Mouse (Mus musculus): ENCODE data around the gene Olfr205. TPM values are rescaled to one million over a fixed set of nuclear protein-coding genes. Genes with fewer than 3 reads are reported as not detected.
"Not testable (repeated sequence)": the region's sequence is repeated elsewhere in the genome, so short reads cannot be mapped to it uniquely, and the experiment has no call there.

Olfr205 gene
- not detected in 2 replicates for polyA plus RNA-seq (2015; fragmentation: Nextera tagmentation; extraction: Ambion mirVana)

DNA sequence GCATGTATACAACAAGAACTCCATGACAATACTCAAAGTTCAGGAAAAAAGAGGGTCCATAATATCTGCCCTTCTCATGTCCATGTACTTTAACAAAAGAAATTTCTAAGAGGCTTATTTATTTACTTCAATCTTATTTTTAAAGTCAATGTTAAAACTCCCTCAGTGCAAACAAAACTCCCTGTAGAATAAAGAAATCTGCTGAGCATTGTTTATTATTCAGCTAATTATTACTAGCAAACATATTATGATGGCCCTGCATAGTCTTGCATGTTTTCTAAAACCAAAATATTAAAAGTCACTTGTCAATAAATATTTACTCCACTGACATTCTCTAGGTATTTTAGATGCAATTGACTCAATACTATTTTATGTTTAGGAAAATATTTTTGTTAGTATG is at the start of gene Olfr205:
Gene Olfr205, minus strand, starts transcription at position 101 of the 400 bp plus-strand sequence.
- H3K27ac ChIP-seq (ENCODE audit: low read length): no peak within 1 kb of the TSS
- no peak within 1 kb of the TSS for H3K4me2 ChIP-seq (ENCODE audit: low read depth, low read length)
- no peaks in the 10 kb centered on the region for H3K27me3 ChIP-seq (ENCODE audit: control insufficient read depth, insufficient read depth, low read length)
- no peak within 1 kb of the TSS for H3K4me3 ChIP-seq (ENCODE audit: low read length)
- H3K4me1 ChIP-seq (ENCODE audit: control insufficient read depth, insufficient read depth, low read length): no peaks in the 10 kb centered on the region
- ATAC-seq (replicated peaks; ENCODE audit: extremely low read depth, insufficient read depth, low FRiP score): no peak
- H3K36me3 ChIP-seq (ENCODE audit: control insufficient read depth, insufficient read depth): no peaks in the 10 kb centered on the region
- no peak within 1 kb of the TSS for H3K9ac ChIP-seq (ENCODE audit: low read length)
- H3K9me3 ChIP-seq (replicated peaks; ENCODE audit: control insufficient read depth, low read length): no peaks in the 10 kb centered on the region; the same call in 1 of the 2 replicates

DNA sequence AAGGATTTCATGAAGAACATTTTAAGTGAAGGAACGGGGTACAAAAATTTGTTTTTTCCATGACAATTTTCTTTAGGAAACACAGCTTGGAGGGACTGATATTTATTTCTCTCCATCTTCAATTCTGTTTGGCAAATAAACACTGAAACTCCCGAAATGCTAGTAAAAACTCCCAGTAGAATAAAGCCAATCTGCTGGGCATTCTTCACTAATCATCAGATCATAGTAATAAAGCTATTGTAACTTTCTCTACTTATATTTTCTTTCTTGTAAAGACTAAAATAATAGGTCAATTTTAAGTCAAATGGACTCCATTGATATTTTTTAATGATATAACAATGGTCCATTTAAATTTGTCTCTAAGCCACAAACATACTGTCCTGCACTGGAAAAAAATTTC is 33.0 kb upstream of the Olfr205 start, which contains the start of gene Olfr209:
Gene Olfr209, minus strand, starts transcription at position 101 of the 400 bp plus-strand sequence.
- H3K27ac ChIP-seq (ENCODE audit: low read length): no peak within 1 kb of the TSS
- no peaks in the 10 kb centered on the region for H3K9me3 ChIP-seq (replicated peaks; ENCODE audit: control insufficient read depth, low read length)
- no peak within 1 kb of the TSS for H3K4me3 ChIP-seq (ENCODE audit: low read length)
- 62% methylated on average over 2 of the region's 2 CpGs for WGBS
- no peaks in the 10 kb centered on the region for H3K4me1 ChIP-seq (ENCODE audit: control insufficient read depth, insufficient read depth, low read length)
- no peak within 1 kb of the TSS for H3K4me2 ChIP-seq (ENCODE audit: low read depth, low read length)
- H3K36me3 ChIP-seq (ENCODE audit: control insufficient read depth, insufficient read depth): no peaks in the 10 kb centered on the region
- H3K9ac ChIP-seq (ENCODE audit: low read length): no peak within 1 kb of the TSS
- no peak for ATAC-seq (replicated peaks; ENCODE audit: extremely low read depth, insufficient read depth, low FRiP score)
- H3K27me3 ChIP-seq (ENCODE audit: control insufficient read depth, insufficient read depth, low read length): no peaks in the 10 kb centered on the region

DNA sequence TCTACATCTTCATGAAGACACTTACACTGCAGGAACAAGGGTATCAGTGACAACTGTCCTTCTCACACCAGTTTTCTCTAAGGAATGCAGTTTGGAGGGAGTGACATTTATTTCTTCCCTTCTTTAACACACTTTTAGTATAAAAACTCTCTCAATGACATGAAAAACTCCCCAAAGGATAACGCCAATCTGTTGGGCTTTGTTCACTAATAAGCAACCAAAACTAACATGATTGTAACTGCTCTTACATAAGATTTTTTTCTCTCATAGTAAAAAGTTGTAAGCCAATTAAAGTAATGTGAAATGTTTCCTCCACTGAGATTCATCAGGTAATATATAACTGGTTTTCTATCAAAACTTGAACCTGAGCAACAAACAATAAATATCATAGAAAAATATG is 18.2 kb upstream of the Olfr205 start, which contains the start of gene Olfr206:
Gene Olfr206, minus strand, starts transcription at position 101 of the 400 bp plus-strand sequence.
- 64% methylated on average over 1 of the region's 1 CpGs for WGBS
- no peaks in the 10 kb centered on the region for H3K27me3 ChIP-seq (ENCODE audit: control insufficient read depth, insufficient read depth, low read length)
- H3K4me2 ChIP-seq (ENCODE audit: low read depth, low read length): no peak within 1 kb of the TSS
- no peaks in the 10 kb centered on the region for H3K4me1 ChIP-seq (ENCODE audit: control insufficient read depth, insufficient read depth, low read length)
- no peak within 1 kb of the TSS for H3K4me3 ChIP-seq (ENCODE audit: low read length)
- no peaks in the 10 kb centered on the region for H3K36me3 ChIP-seq (ENCODE audit: control insufficient read depth, insufficient read depth)
- H3K27ac ChIP-seq (ENCODE audit: low read length): no peak within 1 kb of the TSS
- no peak for ATAC-seq (replicated peaks; ENCODE audit: extremely low read depth, insufficient read depth, low FRiP score)
- no peak within 1 kb of the TSS for H3K9ac ChIP-seq (ENCODE audit: low read length)
- H3K9me3 ChIP-seq (replicated peaks; ENCODE audit: control insufficient read depth, low read length): no peaks in the 10 kb centered on the region

DNA sequence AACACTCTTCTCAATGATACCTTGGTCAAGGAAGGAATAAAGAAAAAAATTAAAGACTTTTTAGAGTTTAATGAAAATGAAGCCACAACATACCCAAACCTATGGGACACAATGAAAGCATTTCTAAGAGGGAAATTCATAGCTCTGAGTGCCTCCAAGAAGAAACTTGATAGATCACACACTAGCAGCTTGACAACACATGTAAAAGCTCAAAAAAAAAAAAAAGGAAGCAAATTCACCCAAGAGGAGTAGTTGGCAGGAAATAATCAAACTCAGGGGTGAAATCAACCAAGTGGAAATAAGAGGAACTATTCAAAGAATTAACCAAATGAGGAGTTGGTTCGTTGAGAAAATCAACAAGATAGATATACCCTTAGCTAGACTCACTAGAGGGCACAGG is 7.7 kb downstream of the Olfr205 start:
- H3K27me3 ChIP-seq (ENCODE audit: control insufficient read depth, insufficient read depth, low read length); H3K9me3 ChIP-seq (replicated peaks; ENCODE audit: control insufficient read depth, low read length); H3K4me2 ChIP-seq (ENCODE audit: low read depth, low read length); ATAC-seq (replicated peaks; ENCODE audit: extremely low read depth, insufficient read depth, low FRiP score); H3K9ac ChIP-seq (ENCODE audit: low read length); H3K4me1 ChIP-seq (ENCODE audit: control insufficient read depth, insufficient read depth, low read length); H3K36me3 ChIP-seq (ENCODE audit: control insufficient read depth, insufficient read depth); H3K4me3 ChIP-seq (ENCODE audit: low read length); H3K27ac ChIP-seq (ENCODE audit: low read length): not testable (repeated sequence)
- 38% methylated on average over 1 of the region's 1 CpGs for WGBS

DNA sequence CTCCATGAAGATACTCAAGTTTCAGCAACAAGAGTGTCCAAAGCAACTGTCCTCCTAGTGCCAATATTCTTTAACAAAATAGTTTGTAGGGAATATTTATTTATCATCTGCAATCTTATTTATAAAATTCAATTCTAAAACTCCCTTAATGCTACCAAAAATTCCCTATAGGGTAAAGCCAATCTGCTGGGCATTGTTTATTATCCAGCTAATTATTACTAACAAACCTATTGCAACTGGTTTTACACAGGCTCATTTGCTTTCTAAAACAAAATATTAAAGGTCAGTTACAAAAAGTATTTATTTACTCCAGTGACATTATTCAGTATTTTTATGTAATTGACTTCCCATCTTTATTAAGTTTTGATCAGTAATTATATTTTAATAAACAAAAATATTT is 12.8 kb downstream of the Olfr205 start, which contains the start of gene Olfr204:
Gene Olfr204, minus strand, starts transcription at position 101 of the 400 bp plus-strand sequence.
- H3K4me2 ChIP-seq (ENCODE audit: low read depth, low read length): no peak within 1 kb of the TSS
- no peak within 1 kb of the TSS for H3K27ac ChIP-seq (ENCODE audit: low read length)
- H3K27me3 ChIP-seq (ENCODE audit: control insufficient read depth, insufficient read depth, low read length): no peaks in the 10 kb centered on the region
- H3K4me3 ChIP-seq (ENCODE audit: low read length): no peak within 1 kb of the TSS
- H3K36me3 ChIP-seq (ENCODE audit: control insufficient read depth, insufficient read depth): no peaks in the 10 kb centered on the region
- H3K9ac ChIP-seq (ENCODE audit: low read length): no peak within 1 kb of the TSS
- no peaks in the 10 kb centered on the region for H3K9me3 ChIP-seq (replicated peaks; ENCODE audit: control insufficient read depth, low read length)
- no peaks in the 10 kb centered on the region for H3K4me1 ChIP-seq (ENCODE audit: control insufficient read depth, insufficient read depth, low read length)
- no peak for ATAC-seq (replicated peaks; ENCODE audit: extremely low read depth, insufficient read depth, low FRiP score)

DNA sequence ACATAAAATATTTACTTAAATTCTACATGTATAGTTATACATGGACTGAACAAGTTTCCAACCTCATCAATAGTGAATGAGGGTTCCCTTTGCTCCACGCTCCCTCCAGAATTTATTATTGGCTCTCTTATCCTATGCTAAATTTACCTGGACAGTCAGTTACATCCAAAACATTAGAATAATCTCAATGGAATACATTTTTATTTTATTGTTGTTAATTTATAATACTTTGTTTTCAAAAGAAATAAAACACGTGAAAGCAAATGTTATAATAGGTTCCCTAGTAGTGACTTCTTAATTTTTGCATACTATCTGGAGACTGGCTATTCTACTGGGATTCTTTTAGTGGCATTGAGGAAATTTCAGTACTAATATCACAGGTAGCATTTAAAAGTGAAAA is 32.4 kb downstream of the Olfr205 start, which contains the start of gene Olfr203:
Gene Olfr203, plus strand, starts transcription at position 301 of the 400 bp plus-strand sequence.
- no peaks in the 10 kb centered on the region for H3K36me3 ChIP-seq (ENCODE audit: control insufficient read depth, insufficient read depth)
- H3K27ac ChIP-seq (ENCODE audit: low read length): no peak within 1 kb of the TSS
- ATAC-seq (replicated peaks; ENCODE audit: extremely low read depth, insufficient read depth, low FRiP score): no peak
- H3K9me3 ChIP-seq (replicated peaks; ENCODE audit: control insufficient read depth, low read length): no peaks in the 10 kb centered on the region
- 73% methylated on average over 2 of the region's 2 CpGs for WGBS
- H3K9ac ChIP-seq (ENCODE audit: low read length): no peak within 1 kb of the TSS
- no peaks in the 10 kb centered on the region for H3K4me1 ChIP-seq (ENCODE audit: control insufficient read depth, insufficient read depth, low read length)
- H3K4me3 ChIP-seq (ENCODE audit: low read length): no peak within 1 kb of the TSS
- no peaks in the 10 kb centered on the region for H3K27me3 ChIP-seq (ENCODE audit: control insufficient read depth, insufficient read depth, low read length)
- H3K4me2 ChIP-seq (ENCODE audit: low read depth, low read length): no peak within 1 kb of the TSS

DNA sequence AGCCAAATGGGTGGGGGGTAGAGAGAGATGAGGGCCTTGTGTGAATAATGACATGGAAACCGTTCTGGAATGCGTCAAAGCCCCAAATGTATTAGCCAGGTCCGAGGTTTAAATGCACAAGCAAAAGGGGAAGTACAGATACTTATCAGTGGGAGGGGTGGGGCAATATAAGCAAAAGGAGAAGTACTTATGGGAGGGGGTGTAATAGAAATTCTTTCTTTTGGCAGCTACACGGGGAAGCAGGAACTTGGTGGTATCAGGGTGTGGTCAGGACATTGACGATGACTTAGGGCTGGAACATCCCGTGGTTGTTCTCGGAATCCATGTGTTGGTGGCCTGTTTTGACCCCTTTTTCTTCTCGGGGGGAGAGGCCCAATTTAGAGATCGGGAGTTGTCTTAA is 43.4 kb downstream of the Olfr205 start:
- not testable (repeated sequence) for H3K9me3 ChIP-seq (replicated peaks; ENCODE audit: control insufficient read depth, low read length); H3K4me2 ChIP-seq (ENCODE audit: low read depth, low read length); ATAC-seq (replicated peaks; ENCODE audit: extremely low read depth, insufficient read depth, low FRiP score); H3K27me3 ChIP-seq (ENCODE audit: control insufficient read depth, insufficient read depth, low read length); H3K4me3 ChIP-seq (ENCODE audit: low read length); H3K4me1 ChIP-seq (ENCODE audit: control insufficient read depth, insufficient read depth, low read length); H3K27ac ChIP-seq (ENCODE audit: low read length); H3K9ac ChIP-seq (ENCODE audit: low read length); H3K36me3 ChIP-seq (ENCODE audit: control insufficient read depth, insufficient read depth)
- WGBS: 75% methylated on average over 9 of the region's 9 CpGs

DNA sequence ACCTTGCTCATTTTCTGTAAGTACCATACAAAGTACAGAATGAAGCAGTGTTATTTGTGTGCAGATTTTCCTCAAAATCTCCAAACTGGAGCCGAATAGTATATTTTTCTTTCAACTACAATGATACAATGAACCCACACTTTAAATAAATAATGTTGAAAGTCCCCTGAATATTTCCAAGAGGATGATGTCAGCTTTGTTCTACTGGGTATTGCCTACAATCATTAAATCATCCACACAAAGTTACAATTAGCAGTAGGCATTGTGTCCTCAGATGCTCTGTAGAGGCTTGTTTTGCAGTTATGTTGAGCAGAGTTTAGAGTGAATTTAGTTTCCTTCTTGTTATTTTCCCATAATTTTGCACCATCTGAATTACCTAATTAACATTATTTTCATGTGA is 44.2 kb downstream of the Olfr205 start, which contains the start of gene Olfr202:
Gene Olfr202, minus strand, starts transcription at position 101 of the 400 bp plus-strand sequence.
- H3K9me3 ChIP-seq (replicated peaks; ENCODE audit: control insufficient read depth, low read length): no peaks in the 10 kb centered on the region
- no peak within 1 kb of the TSS for H3K27ac ChIP-seq (ENCODE audit: low read length)
- H3K27me3 ChIP-seq (ENCODE audit: control insufficient read depth, insufficient read depth, low read length): no peaks in the 10 kb centered on the region
- WGBS: 73% methylated on average over 1 of the region's 1 CpGs
- no peak within 1 kb of the TSS for H3K4me2 ChIP-seq (ENCODE audit: low read depth, low read length)
- H3K9ac ChIP-seq (ENCODE audit: low read length): no peak within 1 kb of the TSS
- no peak for ATAC-seq (replicated peaks; ENCODE audit: extremely low read depth, insufficient read depth, low FRiP score)
- H3K4me3 ChIP-seq (ENCODE audit: low read length): no peak within 1 kb of the TSS
- no peaks in the 10 kb centered on the region for H3K36me3 ChIP-seq (ENCODE audit: control insufficient read depth, insufficient read depth)
- H3K4me1 ChIP-seq (ENCODE audit: control insufficient read depth, insufficient read depth, low read length): no peaks in the 10 kb centered on the region

DNA sequence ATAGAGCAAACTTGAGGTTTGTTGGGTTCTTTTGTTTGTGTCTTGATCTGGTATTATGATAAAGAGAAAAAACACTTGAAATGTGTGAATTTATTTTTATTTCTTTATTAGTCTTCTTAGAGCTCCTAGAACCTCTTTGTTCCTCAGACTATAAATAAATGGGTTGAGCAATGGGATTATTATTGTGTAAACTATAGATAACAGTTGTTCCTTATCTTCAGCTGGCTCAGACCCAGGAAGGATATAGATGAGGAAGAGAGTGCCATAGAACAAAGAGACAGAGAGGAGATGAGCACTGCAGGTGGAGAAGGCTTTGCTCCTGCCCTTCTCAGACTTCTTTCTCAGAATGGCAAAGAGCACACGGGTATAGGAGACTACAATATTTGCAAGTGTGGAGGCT is 47.5 kb downstream of the Olfr205 start:
- Histone ChIP-seq H3K4me2 (ENCODE audit: low read depth, low read length) (no peak overlapping the region), H3K4me1 (ENCODE audit: control insufficient read depth, insufficient read depth, low read length) (no peaks in the 10 kb centered on the region), H3K27me3 (ENCODE audit: control insufficient read depth, insufficient read depth, low read length) (no peaks in the 10 kb centered on the region), H3K9ac (ENCODE audit: low read length) (no peak overlapping the region), H3K27ac (ENCODE audit: low read length) (no peak overlapping the region), H3K9me3 (replicated peaks; ENCODE audit: control insufficient read depth, low read length) (no peaks in the 10 kb centered on the region), H3K4me3 (ENCODE audit: low read length) (no peak overlapping the region), H3K36me3 (ENCODE audit: control insufficient read depth, insufficient read depth) (no peaks in the 10 kb centered on the region)
- WGBS: 41% methylated on average over 1 of the region's 1 CpGs
- no peak for ATAC-seq (replicated peaks; ENCODE audit: extremely low read depth, insufficient read depth, low FRiP score)

Measured in heart, embryonic 16.5 days (tissue).